Mouse (Mus musculus) 416B (cell line): ENCODE measurements around the gene Olfr180.

Experiments used
- DNase-seq: peaks from one replicate; pipeline ENCODE4 v3.0.0; 2011; ENCODE audit warnings: low read depth

The Olfr180 gene

DNA sequence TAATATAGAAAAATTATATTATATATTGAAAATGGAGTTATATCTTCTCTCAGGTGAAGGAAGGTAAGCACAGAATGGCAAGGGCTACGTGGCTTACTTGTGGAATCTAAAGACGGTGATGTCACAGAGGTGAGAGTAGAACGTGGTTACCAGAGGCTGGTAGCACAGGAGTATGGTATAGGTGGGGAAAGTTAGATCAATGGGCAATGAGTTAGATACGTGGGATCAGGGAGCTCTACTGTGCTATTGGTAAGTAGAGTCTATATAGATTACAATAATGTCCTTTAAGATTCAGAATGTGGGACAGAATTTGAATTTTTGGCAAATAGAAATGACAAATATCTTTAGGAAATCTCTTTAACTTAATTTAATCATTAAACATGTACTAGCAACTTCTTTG is at the start of gene Olfr180:
Gene Olfr180, minus strand, starts transcription at position 101 of the 400 bp plus-strand sequence.
- no peak for DNase-seq

- DNase-seq, result no peak
Measured at GRCm38 (mm10) chr16:58928655-58929054, 537 bp downstream of the Olfr180 start, which contains the start of gene Olfr181. TSS of gene Olfr181 (minus strand) at chr16:58928755.

GRCm38 (mm10) chr16:58891963-58892362 is 37.2 kb downstream of the Olfr180 start, which contains the start of gene Olfr178:
TSS of gene Olfr178 (minus strand) at chr16:58892063.
- DNase-seq, result no peak

GRCm38 (mm10) chr16:58884416-58884815 is 44.8 kb downstream of the Olfr180 start:
- DNase-seq, result no peak

DNA sequence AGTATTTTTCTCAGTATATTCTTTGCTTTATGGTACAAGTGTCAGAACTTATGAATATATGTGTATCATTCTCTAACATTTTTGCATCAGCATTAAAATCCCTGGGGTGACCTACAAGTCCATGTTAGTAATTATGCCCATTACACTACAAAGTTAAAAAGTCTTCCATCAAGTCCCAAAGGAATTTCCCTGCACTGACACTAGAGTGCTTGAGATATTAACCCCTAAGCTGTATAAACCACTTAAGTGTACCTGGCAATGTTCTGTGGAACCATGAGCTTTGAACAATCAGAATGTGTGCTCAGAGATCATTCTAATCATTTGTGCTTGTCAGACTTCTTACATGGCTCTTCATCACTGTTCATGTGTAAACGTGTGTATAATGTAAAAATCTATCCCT is 54.5 kb downstream of the Olfr180 start, which contains the start of gene Olfr177:
Gene Olfr177, minus strand, starts transcription at position 101 of the 400 bp plus-strand sequence.
- no peak for DNase-seq
